ENCODE assay signal across 9 mouse cellular contexts in genomic region chr11:88614527-88615305, GRCm38 (mm10).
DNase-seq lines count a peak whose midpoint lies in the region; ATAC-seq and TF ChIP-seq lines count a peak whose summit lies in the region.
"Had no signal": no experiment of that assay in that cellular context is flagged by ENCODE, and none has a peak within 500 bp of the region (broad histone marks: within the 10 kb centered on the region; RNA-seq: fewer than 3 reads in every experiment).

No protein-coding gene starts in this region.

- no peak overlapping the region for H3K9ac ChIP-seq in forebrain, postnatal 0 days
- H3K9ac ChIP-seq in lung, embryonic 15.5 days: no peak overlapping the region
- 0 out of 2 replicates have a peak overlapping the region, but pooled peaks have one; percentile 19 for H3K9ac ChIP-seq in heart, postnatal 0 days (replicated peaks; ENCODE audit: low read depth, low read length)
- H3K9ac ChIP-seq: limb, embryonic 13.5 days had no signal

- H3K4me3 ChIP-seq in forebrain, embryonic 10.5 days: no peak overlapping the region
- no peak overlapping the region for H3K4me3 ChIP-seq in forebrain, postnatal 0 days (ENCODE audit: low read depth, low read length)
- no peak overlapping the region for H3K4me3 ChIP-seq in lung, embryonic 15.5 days
- no peak overlapping the region for H3K4me3 ChIP-seq in lung, adult 2 months (replicated peaks; ENCODE audit: extremely low read depth, low read depth, low read length)
- no peak overlapping the region for H3K4me3 ChIP-seq in heart, postnatal 0 days (ENCODE audit: low read depth, low read length)
- H3K4me3 ChIP-seq: limb, embryonic 13.5 days had no signal

- 0 out of 2 replicates have a peak overlapping the region, but pooled peaks have one; percentile 44 for H3K27ac ChIP-seq in forebrain, embryonic 10.5 days
- no peak overlapping the region for H3K27ac ChIP-seq in forebrain, postnatal 0 days (ENCODE audit: low read depth, low read length)
- H3K27ac ChIP-seq in lung, embryonic 15.5 days: peak overlapping the region; percentile 76
- H3K27ac ChIP-seq in heart, postnatal 0 days (ENCODE audit: low read depth): peak overlapping the region; percentile 78; the same call in 1 of the 2 replicates
- H3K27ac ChIP-seq: limb, embryonic 13.5 days had no signal

- TF ChIP-seq POLR2A in lung, adult 2 months (IDR thresholded peaks at IDR 0.05; ENCODE audit: borderline replicate concordance, extremely low read depth, low read depth, low read length): no peak

- H3K4me1 ChIP-seq in forebrain, embryonic 10.5 days: peaks cover 49% of the 10 kb centered on the region
- peaks cover 9% of the 10 kb centered on the region for H3K4me1 ChIP-seq in forebrain, postnatal 0 days (ENCODE audit: insufficient read depth)
- H3K4me1 ChIP-seq in lung, embryonic 15.5 days: peaks cover 63% of the 10 kb centered on the region
- peaks cover 39% of the 10 kb centered on the region for H3K4me1 ChIP-seq in lung, adult 2 months (ENCODE audit: control insufficient read depth, insufficient read depth, low read length)
- peaks cover 45% of the 10 kb centered on the region for H3K4me1 ChIP-seq in heart, postnatal 0 days (ENCODE audit: control insufficient read depth, insufficient read depth)

- peaks cover 78% of the 10 kb centered on the region for H3K36me3 ChIP-seq in forebrain, embryonic 10.5 days (replicated peaks)
- H3K36me3 ChIP-seq in forebrain, postnatal 0 days (ENCODE audit: insufficient read depth): no peaks in the 10 kb centered on the region
- no peaks in the 10 kb centered on the region for H3K36me3 ChIP-seq in lung, embryonic 15.5 days
- no peaks in the 10 kb centered on the region for H3K36me3 ChIP-seq in heart, postnatal 0 days (replicated peaks; ENCODE audit: control insufficient read depth, insufficient read depth, low read length)

- no peak for DNase-seq in forebrain, embryonic 10.5 days (ENCODE audit: extremely low spot score, low spot score)
- no peak for DNase-seq in forebrain, postnatal 0 days
- no peak for DNase-seq in lung, adult 2 months
- no peak for DNase-seq in heart, postnatal 0 days (ENCODE audit: low spot score)
- peak; percentile 61 for DNase-seq in naive thymus-derived CD4-positive, alpha-beta T cell, adult 2 months (ENCODE audit: low read depth)
- DNase-seq in frontal cortex, postnatal 25 days (ENCODE audit: low spot score in 2 of 2): no peak
- DNase-seq in right cerebral cortex, postnatal 10 days (ENCODE audit: low spot score in 2 of 2): no peak

- no peak for ATAC-seq in forebrain, postnatal 0 days
- ATAC-seq in lung, embryonic 15.5 days (ENCODE audit: borderline replicate concordance, extremely low read depth, low FRiP score, low TSS enrichment): no peak
- no peak for ATAC-seq in heart, postnatal 0 days (ENCODE audit: insufficient read depth, low read depth)

- H3K4me2 ChIP-seq in forebrain, postnatal 0 days (ENCODE audit: low read depth): no peak overlapping the region
- H3K4me2 ChIP-seq in lung, embryonic 15.5 days: no peak overlapping the region
- H3K4me2 ChIP-seq in heart, postnatal 0 days (ENCODE audit: low read depth, low read length): peak overlapping the region; percentile 43; the same call in 1 of the 2 replicates
- H3K4me2 ChIP-seq: limb, embryonic 13.5 days had no signal

- no peak for TF ChIP-seq EP300 in heart, postnatal 0 days (IDR thresholded peaks at IDR 0.05; ENCODE audit: low read depth)

- no peaks in the 10 kb centered on the region for H3K9me3 ChIP-seq in forebrain, embryonic 10.5 days
- no peaks in the 10 kb centered on the region for H3K9me3 ChIP-seq in forebrain, postnatal 0 days (ENCODE audit: low read length)
- no peaks in the 10 kb centered on the region for H3K9me3 ChIP-seq in lung, embryonic 15.5 days
- no peaks in the 10 kb centered on the region for H3K9me3 ChIP-seq in heart, postnatal 0 days (replicated peaks; ENCODE audit: control insufficient read depth, low read length)
- H3K9me3 ChIP-seq: limb, embryonic 13.5 days had no signal

- no peaks in the 10 kb centered on the region for H3K27me3 ChIP-seq in forebrain, embryonic 10.5 days (ENCODE audit: poor library complexity, severe bottlenecking)
- H3K27me3 ChIP-seq in forebrain, postnatal 0 days (ENCODE audit: insufficient read depth, low read length): no peaks in the 10 kb centered on the region
- H3K27me3 ChIP-seq in lung, embryonic 15.5 days: no peaks in the 10 kb centered on the region
- H3K27me3 ChIP-seq in heart, postnatal 0 days (ENCODE audit: control insufficient read depth, insufficient read depth, low read length): no peaks in the 10 kb centered on the region
- H3K27me3 ChIP-seq: limb, embryonic 13.5 days had no signal

- whole genome bisulfite sequencing in forebrain, embryonic 10.5 days: 93% methylated on average over 11 of the region's 11 CpGs
- 87% methylated on average over 11 of the region's 11 CpGs for WGBS in forebrain, postnatal 0 days
- WGBS in lung, embryonic 15.5 days: 61% methylated on average over 11 of the region's 11 CpGs
- WGBS in lung, adult 2 months: 49% methylated on average over 11 of the region's 11 CpGs
- WGBS in heart, postnatal 0 days: 58% methylated on average over 11 of the region's 11 CpGs

- no peak for TF ChIP-seq CTCF in forebrain, postnatal 0 days (IDR thresholded peaks at IDR 0.05; ENCODE audit: low read depth)
- no peak for TF ChIP-seq CTCF in lung, adult 2 months (IDR thresholded peaks at IDR 0.05; ENCODE audit: insufficient read depth, low read length)
- TF ChIP-seq CTCF in heart, postnatal 0 days (IDR thresholded peaks at IDR 0.05; ENCODE audit: low read depth): no peak
